Mouse (Mus musculus): ENCODE measurements at regions not wholly inside any gene's neighbourhood (a gene's known extent, or its start where the extent isn't known, plus 50 kb on each side); places are given as distances from the start of the nearest gene placed in this dataset.

DNA sequence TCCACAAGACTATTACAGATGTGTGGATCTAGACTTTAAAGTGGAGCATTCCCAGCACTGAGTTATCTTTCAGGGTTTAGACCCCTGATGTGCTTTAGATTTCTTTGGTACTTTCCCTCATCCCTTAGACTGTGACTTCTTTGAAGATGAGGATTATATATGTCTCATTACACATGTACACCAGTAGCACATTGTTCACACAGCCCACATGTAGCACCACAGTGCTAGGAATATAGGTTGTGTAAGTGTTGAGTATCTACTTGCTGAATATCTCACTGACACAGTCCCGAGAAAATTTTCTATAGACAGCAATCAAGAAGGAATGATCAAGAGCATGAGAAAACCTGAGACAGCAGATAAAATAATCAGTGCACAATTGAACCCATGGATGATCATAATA, 243.4 kb upstream of the Brinp1 start:
- DNase-seq: no peak

DNA sequence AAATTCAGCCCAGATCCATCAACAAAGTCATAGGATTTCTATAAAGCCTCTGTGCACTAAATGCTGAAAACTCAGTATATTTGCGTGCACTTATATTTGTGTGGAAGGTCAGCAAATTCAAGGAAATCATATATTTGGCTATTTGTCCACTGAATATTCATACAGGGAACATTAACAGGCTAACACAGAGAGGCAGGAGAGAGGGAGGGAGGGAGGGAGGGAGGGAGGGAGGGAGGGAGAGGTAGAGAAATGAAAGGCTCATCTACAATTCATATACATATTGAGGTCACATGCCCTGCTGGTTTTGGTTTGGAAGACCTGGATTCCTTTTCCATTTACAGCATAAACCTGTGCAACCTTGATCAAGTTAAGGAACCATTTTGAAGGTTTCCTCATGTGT, 241.9 kb upstream of the Brinp1 start:
- no peak for DNase-seq

DNA sequence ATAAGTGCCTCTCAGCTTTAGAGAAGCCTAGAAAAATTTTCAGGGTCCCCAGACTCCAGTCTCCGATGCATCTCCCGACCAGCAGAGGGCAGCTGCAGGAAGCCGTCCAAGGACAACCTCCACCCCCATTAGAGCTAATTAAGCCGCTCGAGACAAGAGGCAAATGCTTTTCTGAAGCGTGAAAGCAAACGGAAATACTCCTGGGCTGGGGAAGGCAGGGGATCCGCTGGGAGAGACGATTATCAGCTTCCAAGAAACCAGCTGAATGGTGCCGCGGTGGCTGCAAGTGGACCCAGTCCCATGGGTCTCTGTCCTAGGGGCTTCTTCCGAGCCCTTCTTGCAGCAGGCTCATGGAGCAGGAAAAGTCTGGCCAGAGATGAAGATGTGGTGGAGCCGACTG, 241.4 kb upstream of the Brinp1 start:
- peak; percentile 35 for DNase-seq
